Mouse (Mus musculus): ENCODE data around the gene Rin2. TPM values are rescaled to one million over a fixed set of nuclear protein-coding genes. Genes with fewer than 3 reads are reported as not detected.

Gene Rin2
- polyA plus RNA-seq, 1 experiment, result 4.4 TPM

DNA sequence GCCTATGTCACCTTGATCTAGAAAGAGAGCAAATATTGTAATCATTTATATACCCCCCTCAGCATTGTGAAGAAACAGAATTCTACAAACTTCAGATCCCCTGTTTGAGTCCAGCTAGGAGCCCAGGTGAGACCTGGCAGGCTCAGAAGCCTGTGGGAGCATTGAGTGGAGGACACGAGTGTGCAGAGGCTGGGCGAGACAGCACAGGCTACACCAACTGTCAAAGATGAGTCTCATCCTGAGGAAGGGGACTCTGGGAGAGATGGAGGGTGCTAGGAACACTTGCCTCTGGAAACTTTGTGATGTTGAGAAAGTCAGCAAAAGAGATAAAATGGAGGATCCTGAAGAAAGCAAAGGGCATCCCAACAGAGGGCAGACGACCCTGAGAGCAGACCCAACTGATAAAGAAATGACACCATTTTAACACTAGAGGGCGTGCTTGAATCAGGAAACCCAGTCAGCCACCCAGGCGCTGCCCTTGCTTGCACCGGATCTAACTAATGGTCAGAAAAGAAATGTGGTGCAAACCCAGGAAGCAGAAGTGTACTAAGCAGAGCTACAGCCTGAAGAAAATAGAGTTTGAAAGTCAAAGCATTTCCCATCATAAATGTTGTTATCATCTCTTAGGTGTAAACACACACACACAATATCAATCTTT is 24.5 kb downstream of the Rin2 start:
- TF ChIP-seq MAX (IDR thresholded peaks at IDR 0.05; ENCODE audit: low read depth) (no peak), E2F4 (IDR thresholded peaks at IDR 0.05; ENCODE audit: insufficient read depth) (no peak), MYOG (IDR thresholded peaks at IDR 0.05; ENCODE audit: control insufficient read depth in 1 of 3, insufficient read depth in 1 of 3, insufficient read length in 2 of 3, low read depth in 2 of 3) (no peak), POLR2AphosphoS2 (IDR thresholded peaks at IDR 0.05; ENCODE audit: insufficient read length, low read depth) (no peak), USF1 (IDR thresholded peaks at IDR 0.05; ENCODE audit: low read depth) (no peak), CEBPB (IDR thresholded peaks at IDR 0.05; ENCODE audit: insufficient read depth, poor library complexity, severe bottlenecking) (no peak), POLR2A (IDR thresholded peaks at IDR 0.05; ENCODE audit: insufficient read length, low read depth) (no peak), SRF (IDR thresholded peaks at IDR 0.05; ENCODE audit: control insufficient read depth, insufficient read length, low read depth) (no peak), TCF3 (IDR thresholded peaks at IDR 0.05; ENCODE audit: insufficient read length, low read depth) (no peak), REST (IDR thresholded peaks at IDR 0.05; ENCODE audit: insufficient read depth, insufficient read length) (no peak), TCF12 (IDR thresholded peaks at IDR 0.05; ENCODE audit: insufficient read depth, poor library complexity, severe bottlenecking) (no peak), MYOD1 (IDR thresholded peaks at IDR 0.05; ENCODE audit: control insufficient read depth in 1 of 3, insufficient read length in 2 of 3, low read depth in 2 of 3) (no peak)
- Histone ChIP-seq H3K4me3 (no peak overlapping the region), H3K36me3 (ENCODE audit: control insufficient read depth, insufficient read depth) (no peaks in the 10 kb centered on the region)

DNA sequence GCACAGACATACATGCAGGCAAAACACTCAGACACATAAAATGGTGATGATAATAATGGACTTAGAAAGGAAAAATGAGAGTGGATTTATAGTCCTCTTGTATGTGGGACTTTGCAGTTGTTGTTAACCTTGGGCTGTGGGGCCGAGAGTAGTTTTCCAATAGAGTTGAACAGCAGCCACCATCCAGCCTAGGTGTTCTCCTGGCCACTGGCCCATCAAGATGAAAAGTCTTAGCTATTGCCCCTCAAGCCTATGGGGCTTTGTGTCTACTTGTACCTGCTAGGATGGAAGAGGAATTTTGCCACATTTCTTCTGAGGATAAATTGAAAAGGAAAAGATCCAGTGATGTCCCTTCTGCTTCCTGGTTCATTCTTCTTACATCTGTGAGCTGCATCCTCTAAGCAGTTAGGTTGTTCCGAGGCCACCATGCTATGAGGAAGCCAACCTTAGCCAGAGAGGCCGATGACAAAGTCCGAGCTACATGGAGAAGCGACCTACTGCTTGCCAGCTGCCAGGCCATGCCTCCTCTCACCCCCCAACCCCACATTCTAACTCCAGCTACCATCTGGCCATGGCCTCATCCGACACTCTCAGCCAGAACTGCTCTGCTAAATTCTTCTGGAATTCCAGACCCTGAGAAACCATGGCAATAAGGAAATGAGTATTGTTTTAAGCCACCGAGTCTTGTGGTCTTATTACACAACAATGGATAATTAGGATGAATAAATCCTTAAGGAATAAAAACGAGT is 25.4 kb downstream of the Rin2 start:
- no peaks in the 10 kb centered on the region for H3K27me3 ChIP-seq (ENCODE audit: control insufficient read depth, insufficient read depth, insufficient read length)
- TF ChIP-seq REST (IDR thresholded peaks at IDR 0.05; ENCODE audit: insufficient read depth, insufficient read length), result no peak
- TF ChIP-seq POLR2AphosphoS2 (IDR thresholded peaks at IDR 0.05; ENCODE audit: insufficient read length, low read depth), result no peak
- no peak for TF ChIP-seq E2F4 (IDR thresholded peaks at IDR 0.05; ENCODE audit: insufficient read depth)
- TF ChIP-seq MYOG (IDR thresholded peaks at IDR 0.05; ENCODE audit: control insufficient read depth in 1 of 3, insufficient read depth in 1 of 3, insufficient read length in 2 of 3, low read depth in 2 of 3), result no peak
- no peak for TF ChIP-seq TCF12 (IDR thresholded peaks at IDR 0.05; ENCODE audit: insufficient read depth, poor library complexity, severe bottlenecking)
- TF ChIP-seq TCF3 (IDR thresholded peaks at IDR 0.05; ENCODE audit: insufficient read length, low read depth), result no peak
- no peak overlapping the region for H3K4me3 ChIP-seq
- H3K4me2 ChIP-seq (ENCODE audit: low read depth), result no peak overlapping the region
- H3K36me3 ChIP-seq (ENCODE audit: control insufficient read depth, insufficient read depth), result no peaks in the 10 kb centered on the region
- no peaks in the 10 kb centered on the region for H3K79me2 ChIP-seq (ENCODE audit: control insufficient read depth, insufficient read depth)
- no peak overlapping the region for H3ac ChIP-seq (ENCODE audit: control insufficient read depth, insufficient read length)

More for the DNA sequence above, 24.5 kb downstream of the Rin2 start:
- Histone ChIP-seq H3ac (ENCODE audit: control insufficient read depth, insufficient read length) (no peak overlapping the region), H3K79me2 (ENCODE audit: control insufficient read depth, insufficient read depth) (no peaks in the 10 kb centered on the region), H3K4me2 (ENCODE audit: low read depth) (no peak overlapping the region), H3K27me3 (ENCODE audit: control insufficient read depth, insufficient read depth, insufficient read length) (no peaks in the 10 kb centered on the region)

DNA sequence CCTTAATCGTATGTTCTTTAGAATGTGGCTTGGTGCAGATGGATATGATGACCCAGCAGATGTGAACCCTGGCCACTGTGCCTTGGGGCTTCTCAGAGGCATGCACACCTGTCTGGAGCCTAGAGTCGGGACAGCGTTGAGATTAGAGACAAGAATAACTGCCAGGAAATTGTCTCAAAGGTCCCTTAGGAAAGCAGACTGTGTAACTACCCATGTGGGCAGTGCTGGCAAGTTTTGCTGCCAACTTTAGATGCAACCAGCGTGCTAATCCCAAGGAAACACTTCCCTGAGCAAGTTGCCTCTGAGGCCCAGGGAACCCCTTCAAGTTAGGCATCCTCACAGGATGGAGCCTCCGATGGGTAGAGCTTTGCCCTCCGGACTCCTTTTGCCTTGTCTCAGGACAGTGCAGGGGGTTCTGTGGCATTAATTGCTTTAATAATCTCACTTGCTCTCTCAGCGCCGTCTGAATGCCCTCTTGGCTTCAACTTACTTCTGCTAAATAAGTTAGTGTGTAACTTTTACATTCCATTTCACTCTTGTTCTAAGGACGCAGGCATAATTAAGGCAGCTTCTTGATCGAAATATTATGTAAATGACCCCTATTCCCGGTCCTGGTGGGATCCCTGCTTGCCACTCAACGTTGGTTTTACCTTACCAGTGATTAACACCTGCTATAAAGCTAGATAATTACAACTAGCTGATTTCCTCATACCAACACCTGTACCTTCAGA is 26.8 kb downstream of the Rin2 start:
- no peaks in the 10 kb centered on the region for H3K79me2 ChIP-seq (ENCODE audit: control insufficient read depth, insufficient read depth)

DNA sequence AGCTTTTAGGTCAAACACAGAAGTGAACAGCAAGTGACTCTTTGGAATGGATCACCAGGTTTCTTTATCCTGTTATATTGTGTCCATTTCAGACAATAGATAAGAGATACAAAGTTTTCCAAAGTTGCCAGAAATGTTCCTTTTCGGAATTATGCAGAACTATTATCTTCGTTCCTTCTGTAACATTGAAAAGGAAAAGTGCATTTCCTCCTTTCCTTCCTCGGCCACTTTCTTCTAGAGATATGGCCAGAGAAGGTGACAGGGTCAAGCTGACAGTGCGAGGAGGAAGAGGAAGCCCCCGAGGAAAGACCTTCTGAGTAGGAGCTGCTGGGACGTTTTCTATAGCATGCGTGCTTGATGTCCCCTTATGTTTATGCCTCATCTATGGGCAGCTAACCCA is 29.7 kb downstream of the Rin2 start:
- Histone ChIP-seq H3K27me3 (ENCODE audit: control insufficient read depth, insufficient read depth, insufficient read length) (no peaks in the 10 kb centered on the region), H3ac (ENCODE audit: control insufficient read depth, insufficient read length) (no peak overlapping the region), H3K4me3 (no peak overlapping the region), H3K36me3 (ENCODE audit: control insufficient read depth, insufficient read depth) (no peaks in the 10 kb centered on the region), H3K79me2 (ENCODE audit: control insufficient read depth, insufficient read depth) (no peaks in the 10 kb centered on the region), H3K4me2 (ENCODE audit: low read depth) (no peak overlapping the region)
- no peak for TF ChIP-seq POLR2A (IDR thresholded peaks at IDR 0.05; ENCODE audit: insufficient read length, low read depth)
- TF ChIP-seq E2F4 (IDR thresholded peaks at IDR 0.05; ENCODE audit: insufficient read depth), result no peak
- TF ChIP-seq TCF3 (IDR thresholded peaks at IDR 0.05; ENCODE audit: insufficient read length, low read depth), result no peak
- TF ChIP-seq SRF (IDR thresholded peaks at IDR 0.05; ENCODE audit: control insufficient read depth, insufficient read length, low read depth), result no peak
- no peak for TF ChIP-seq CEBPB (IDR thresholded peaks at IDR 0.05; ENCODE audit: insufficient read depth, poor library complexity, severe bottlenecking)
- no peak for TF ChIP-seq MYOD1 (IDR thresholded peaks at IDR 0.05; ENCODE audit: control insufficient read depth in 1 of 3, insufficient read length in 2 of 3, low read depth in 2 of 3)
- TF ChIP-seq MYOG (IDR thresholded peaks at IDR 0.05; ENCODE audit: control insufficient read depth in 1 of 3, insufficient read depth in 1 of 3, insufficient read length in 2 of 3, low read depth in 2 of 3), result no peak
- TF ChIP-seq USF1 (IDR thresholded peaks at IDR 0.05; ENCODE audit: low read depth), result no peak
- no peak for TF ChIP-seq POLR2AphosphoS2 (IDR thresholded peaks at IDR 0.05; ENCODE audit: insufficient read length, low read depth)
- TF ChIP-seq MAX (IDR thresholded peaks at IDR 0.05; ENCODE audit: low read depth), result no peak
- no peak for TF ChIP-seq TCF12 (IDR thresholded peaks at IDR 0.05; ENCODE audit: insufficient read depth, poor library complexity, severe bottlenecking)
- TF ChIP-seq REST (IDR thresholded peaks at IDR 0.05; ENCODE audit: insufficient read depth, insufficient read length), result no peak

More for the DNA sequence above, 26.8 kb downstream of the Rin2 start:
- H3ac ChIP-seq (ENCODE audit: control insufficient read depth, insufficient read length), result no peak overlapping the region
- H3K4me2 ChIP-seq (ENCODE audit: low read depth), result no peak overlapping the region
- no peaks in the 10 kb centered on the region for H3K27me3 ChIP-seq (ENCODE audit: control insufficient read depth, insufficient read depth, insufficient read length)
- TF ChIP-seq MYOG (IDR thresholded peaks at IDR 0.05; ENCODE audit: control insufficient read depth in 1 of 3, insufficient read depth in 1 of 3, insufficient read length in 2 of 3, low read depth in 2 of 3) (no peak), MAX (IDR thresholded peaks at IDR 0.05; ENCODE audit: low read depth) (no peak), CEBPB (IDR thresholded peaks at IDR 0.05; ENCODE audit: insufficient read depth, poor library complexity, severe bottlenecking) (no peak), REST (IDR thresholded peaks at IDR 0.05; ENCODE audit: insufficient read depth, insufficient read length) (no peak), E2F4 (IDR thresholded peaks at IDR 0.05; ENCODE audit: insufficient read depth) (no peak), MYOD1 (IDR thresholded peaks at IDR 0.05; ENCODE audit: control insufficient read depth in 1 of 3, insufficient read length in 2 of 3, low read depth in 2 of 3) (no peak), TCF12 (IDR thresholded peaks at IDR 0.05; ENCODE audit: insufficient read depth, poor library complexity, severe bottlenecking) (no peak), USF1 (IDR thresholded peaks at IDR 0.05; ENCODE audit: low read depth) (no peak), TCF3 (IDR thresholded peaks at IDR 0.05; ENCODE audit: insufficient read length, low read depth) (no peak), POLR2AphosphoS2 (IDR thresholded peaks at IDR 0.05; ENCODE audit: insufficient read length, low read depth) (no peak), POLR2A (IDR thresholded peaks at IDR 0.05; ENCODE audit: insufficient read length, low read depth) (no peak), SRF (IDR thresholded peaks at IDR 0.05; ENCODE audit: control insufficient read depth, insufficient read length, low read depth) (no peak)
- H3K4me3 ChIP-seq, result no peak overlapping the region
- H3K36me3 ChIP-seq (ENCODE audit: control insufficient read depth, insufficient read depth), result no peaks in the 10 kb centered on the region
